Mouse (Mus musculus) retina, postnatal 1 day (tissue): Measurements from ENCODE around the gene Serpine2.

Source experiments
- DNase-seq: peaks from one replicate; pipeline ENCODE4 v3.0.0-alpha.2; 2012

Serpine2 gene

GRCm38 (mm10) chr1:79755376-79755775 is 105.6 kb downstream of the Serpine2 start:
- DNase-seq: no peak

GRCm38 (mm10) chr1:79754936-79755335 is 106.0 kb downstream of the Serpine2 start:
- DNase-seq: no peak

- DNase-seq: no peak
Measured at GRCm38 (mm10) chr1:79753456-79753855, 107.5 kb downstream of the Serpine2 start.

GRCm38 (mm10) chr1:79752714-79753340 is 108.2 kb downstream of the Serpine2 start:
- no peak for DNase-seq

GRCm38 (mm10) chr1:79752015-79752695 is 108.8 kb downstream of the Serpine2 start:
- no peak for DNase-seq

- no peak for DNase-seq
Measured at GRCm38 (mm10) chr1:79751186-79751585, 109.8 kb downstream of the Serpine2 start.

DNA sequence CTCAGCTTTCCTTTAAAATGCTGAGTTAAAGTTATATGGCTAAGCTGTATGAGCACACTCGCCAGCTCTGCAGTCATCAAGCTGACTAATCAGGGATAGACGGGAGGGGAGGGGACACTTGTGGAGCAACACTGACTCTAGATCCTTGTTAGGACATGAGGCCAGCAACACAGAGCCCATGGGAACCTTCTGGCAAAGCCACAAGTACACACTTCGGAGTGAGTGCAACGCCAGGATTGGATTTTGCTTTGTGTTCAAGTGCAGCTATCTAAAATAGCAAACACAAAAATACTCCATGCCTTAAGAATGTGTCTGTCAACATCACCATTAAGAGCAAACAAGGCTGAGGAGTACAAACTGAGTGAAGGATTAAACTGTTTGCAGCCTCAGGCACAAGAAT is 114.9 kb downstream of the Serpine2 start:
- DNase-seq: no peak
